Mouse (Mus musculus): ENCODE data around the gene Hk1. TPM values are rescaled to one million over a fixed set of nuclear protein-coding genes. Genes with fewer than 3 reads are reported as not detected.

Hk1 gene
- polyA plus RNA-seq, 1 experiment from 2014 or later = 215 TPM

DNA sequence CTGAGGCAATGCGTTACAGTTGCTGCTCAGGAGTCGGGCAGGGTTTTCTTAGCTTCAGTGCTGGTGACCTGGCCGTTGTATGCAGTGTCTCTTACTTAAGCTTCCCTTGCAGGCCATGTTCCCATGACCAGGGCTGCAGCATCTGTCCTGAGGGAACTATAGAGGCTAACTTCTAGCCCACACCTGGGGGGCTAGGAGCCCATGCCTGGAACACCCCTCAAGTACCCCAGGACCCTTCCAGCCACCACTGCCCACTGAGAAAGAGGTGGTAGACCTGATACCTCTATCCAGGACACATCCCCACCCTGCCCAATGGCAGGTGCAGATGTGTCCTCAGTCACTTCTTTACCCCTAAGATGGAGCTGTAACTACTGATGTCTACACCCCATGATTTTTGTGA lies 38.7 kb downstream of the Hk1 start:
- H3K4me1 ChIP-seq (replicated peaks) = peaks cover 55% of the 10 kb centered on the region

DNA sequence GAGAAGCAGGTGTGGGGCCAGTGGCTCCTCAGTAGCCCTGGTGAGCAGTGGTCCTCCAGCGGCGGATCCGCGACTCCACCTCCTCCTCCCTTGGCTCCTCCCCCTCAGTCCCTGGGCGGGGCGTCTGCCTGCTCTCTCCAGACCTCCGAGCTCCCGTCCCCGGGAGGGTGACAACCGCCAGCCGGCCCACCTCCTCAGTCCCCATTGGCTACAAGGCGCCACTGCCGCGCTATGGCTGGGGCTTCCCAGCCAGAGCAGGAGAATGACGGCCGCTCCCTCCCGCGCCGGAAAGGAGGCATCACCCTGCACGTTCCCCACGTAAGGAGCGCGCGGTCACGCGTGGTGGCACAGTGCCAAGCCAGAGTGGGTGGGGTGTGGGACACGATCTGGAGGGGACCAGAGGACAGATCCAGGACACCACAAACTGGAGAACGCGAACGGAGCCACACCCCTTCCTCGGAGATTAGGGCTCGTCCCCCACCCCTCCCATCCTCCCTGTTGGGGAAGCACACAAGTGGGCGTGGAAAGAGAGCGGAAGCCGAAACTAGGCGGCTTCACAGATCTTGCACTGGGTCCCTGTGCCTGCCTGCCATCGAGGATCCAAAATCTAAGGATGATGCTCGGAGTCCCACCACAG lies 39.5 kb downstream of the Hk1 start:
- Histone ChIP-seq H3K36me3 (no peaks in the 10 kb centered on the region), H3K4me3 (peak overlapping the region; percentile 86), H3K4me2 (peak overlapping the region; percentile 77), H3K4me1 (replicated peaks) (peaks cover 61% of the 10 kb centered on the region), H3K9ac (peak overlapping the region; percentile 95), H3K27me3 (replicated peaks) (no peaks in the 10 kb centered on the region), H3K9me3 (replicated peaks) (no peaks in the 10 kb centered on the region), H3K27ac (ENCODE audit: poor library complexity, severe bottlenecking) (peak overlapping the region; percentile 95)
- ATAC-seq (ENCODE audit: insufficient number of reproducible peaks, low FRiP score) = peak; percentile 94
- WGBS = under 1% methylated on average over 35 of the region's 38 CpGs

More for the DNA sequence above, 38.7 kb downstream of the Hk1 start:
- 25% methylated on average over 3 of the region's 3 CpGs for WGBS
- peak overlapping the region; percentile 75 for H3K9ac ChIP-seq
- no peaks in the 10 kb centered on the region for H3K27me3 ChIP-seq (replicated peaks)
- peak overlapping the region; percentile 86 for H3K4me3 ChIP-seq
- peak overlapping the region; percentile 95 for H3K27ac ChIP-seq (ENCODE audit: poor library complexity, severe bottlenecking)
- H3K36me3 ChIP-seq = no peaks in the 10 kb centered on the region
- H3K4me2 ChIP-seq = peak overlapping the region; percentile 77
- H3K9me3 ChIP-seq (replicated peaks) = no peaks in the 10 kb centered on the region
- ATAC-seq (ENCODE audit: insufficient number of reproducible peaks, low FRiP score) = no peak

DNA sequence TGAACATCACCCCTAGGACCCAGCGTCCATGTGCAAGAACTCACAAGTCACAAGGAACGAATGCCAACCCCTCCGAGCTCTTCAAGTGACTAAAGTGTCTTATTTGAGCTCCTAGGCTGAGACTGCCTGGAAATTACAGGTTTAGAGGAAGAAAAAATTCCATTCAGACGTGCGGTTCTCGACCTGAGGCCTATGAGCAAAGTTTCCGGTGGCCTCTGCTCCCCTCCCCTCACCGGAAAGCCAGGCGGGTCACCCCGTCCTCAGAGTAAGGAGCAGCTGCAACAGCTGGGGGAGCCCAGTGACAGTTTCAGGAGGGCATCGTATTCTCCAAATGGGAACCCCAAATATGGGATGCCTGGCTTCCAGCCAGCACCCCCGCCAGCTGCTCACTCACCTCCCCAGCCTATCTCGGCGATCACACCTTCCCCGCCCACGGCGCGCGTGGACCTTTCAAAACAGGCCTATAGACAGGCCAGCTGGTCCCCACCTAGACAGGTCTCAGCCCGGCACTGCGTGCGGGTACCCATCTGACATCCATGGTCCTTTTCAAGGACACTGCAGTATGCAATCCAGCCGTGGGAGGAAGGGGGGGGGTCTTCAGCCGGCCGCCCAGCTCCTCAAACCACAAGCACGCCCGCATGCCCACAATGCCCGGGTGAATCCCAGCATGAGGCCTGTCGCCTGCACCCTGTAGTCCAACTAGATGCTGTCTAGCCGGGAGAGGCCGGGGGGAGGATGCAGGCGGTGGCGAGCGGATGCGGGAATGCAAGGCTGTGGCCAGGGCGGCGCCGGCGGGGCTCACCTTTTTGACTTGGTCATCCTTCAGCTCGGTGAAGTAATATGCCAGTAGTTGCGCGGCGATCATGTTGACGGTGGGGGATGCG lies 40.3 kb downstream of the Hk1 start:
- Histone ChIP-seq H3K9me3 (replicated peaks) (no peaks in the 10 kb centered on the region), H3K4me2 (peak overlapping the region; percentile 77), H3K27ac (ENCODE audit: poor library complexity, severe bottlenecking) (peak overlapping the region; percentile 95), H3K27me3 (replicated peaks) (no peaks in the 10 kb centered on the region), H3K4me1 (replicated peaks) (peaks cover 62% of the 10 kb centered on the region), H3K36me3 (no peaks in the 10 kb centered on the region), H3K9ac (peak overlapping the region; percentile 95), H3K4me3 (peak overlapping the region; percentile 86)
- peak; percentile 9; the same call in 1 of the 2 replicates for ATAC-seq (ENCODE audit: insufficient number of reproducible peaks, low FRiP score)
- 2% methylated on average over 45 of the region's 45 CpGs for WGBS

DNA sequence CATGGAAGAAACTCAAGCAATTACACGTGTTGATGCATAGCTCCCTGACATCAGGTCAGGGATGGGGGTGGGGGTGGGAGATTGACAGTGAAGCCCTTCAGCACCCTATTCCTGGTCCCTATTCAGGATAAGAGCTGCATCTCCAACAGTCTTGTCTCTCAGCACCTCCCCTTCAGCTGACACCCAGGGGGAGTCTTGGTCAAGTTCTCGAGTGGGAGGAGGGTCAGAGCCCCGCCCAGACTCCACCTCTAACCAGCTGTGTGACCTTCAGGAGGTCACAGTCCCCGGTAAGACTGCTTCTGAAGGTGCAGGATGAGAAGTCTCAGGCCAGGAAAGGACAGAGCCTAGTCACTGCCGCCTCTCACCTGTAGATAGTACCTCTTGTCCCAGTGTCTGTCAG lies 41.1 kb downstream of the Hk1 start:
- H3K9me3 ChIP-seq (replicated peaks) = no peaks in the 10 kb centered on the region
- peak overlapping the region; percentile 77 for H3K4me2 ChIP-seq
- peak overlapping the region; percentile 95 for H3K9ac ChIP-seq
- H3K27me3 ChIP-seq (replicated peaks) = no peaks in the 10 kb centered on the region
- peak overlapping the region; percentile 86 for H3K4me3 ChIP-seq
- peaks cover 58% of the 10 kb centered on the region for H3K4me1 ChIP-seq (replicated peaks)
- 8% methylated on average over 5 of the region's 5 CpGs for WGBS
- H3K36me3 ChIP-seq = no peaks in the 10 kb centered on the region
- no peak for ATAC-seq (ENCODE audit: insufficient number of reproducible peaks, low FRiP score)
- peak overlapping the region; percentile 95 for H3K27ac ChIP-seq (ENCODE audit: poor library complexity, severe bottlenecking)

DNA sequence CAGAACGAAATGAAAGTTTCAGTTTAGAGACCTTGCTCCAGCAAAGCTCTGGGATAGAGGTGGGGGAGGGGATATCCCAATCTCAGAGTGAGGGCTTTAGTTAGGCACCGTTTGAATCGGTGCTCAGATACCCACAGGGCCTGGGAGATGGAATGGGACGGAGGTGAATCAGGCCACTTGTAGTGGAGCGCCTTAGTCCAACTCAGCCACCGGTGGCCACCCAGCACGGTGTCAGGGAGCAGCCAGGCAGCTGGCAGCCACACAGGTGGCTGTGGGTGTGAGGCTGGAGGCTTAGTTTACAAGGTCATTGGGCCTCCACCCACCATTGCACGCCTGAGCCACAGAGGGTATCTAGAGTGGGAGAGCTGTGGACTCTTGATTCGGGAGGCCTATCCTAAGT lies 41.5 kb downstream of the Hk1 start:
- peaks cover 60% of the 10 kb centered on the region for H3K4me1 ChIP-seq (replicated peaks)
- WGBS = 26% methylated on average over 9 of the region's 9 CpGs
- peak overlapping the region; percentile 77 for H3K4me2 ChIP-seq
- H3K9ac ChIP-seq = peak overlapping the region; percentile 95
- no peak for ATAC-seq (ENCODE audit: insufficient number of reproducible peaks, low FRiP score)
- H3K27me3 ChIP-seq (replicated peaks) = no peaks in the 10 kb centered on the region
- no peaks in the 10 kb centered on the region for H3K9me3 ChIP-seq (replicated peaks)
- peak overlapping the region; percentile 95 for H3K27ac ChIP-seq (ENCODE audit: poor library complexity, severe bottlenecking)
- no peaks in the 10 kb centered on the region for H3K36me3 ChIP-seq
- H3K4me3 ChIP-seq = peak overlapping the region; percentile 86

DNA sequence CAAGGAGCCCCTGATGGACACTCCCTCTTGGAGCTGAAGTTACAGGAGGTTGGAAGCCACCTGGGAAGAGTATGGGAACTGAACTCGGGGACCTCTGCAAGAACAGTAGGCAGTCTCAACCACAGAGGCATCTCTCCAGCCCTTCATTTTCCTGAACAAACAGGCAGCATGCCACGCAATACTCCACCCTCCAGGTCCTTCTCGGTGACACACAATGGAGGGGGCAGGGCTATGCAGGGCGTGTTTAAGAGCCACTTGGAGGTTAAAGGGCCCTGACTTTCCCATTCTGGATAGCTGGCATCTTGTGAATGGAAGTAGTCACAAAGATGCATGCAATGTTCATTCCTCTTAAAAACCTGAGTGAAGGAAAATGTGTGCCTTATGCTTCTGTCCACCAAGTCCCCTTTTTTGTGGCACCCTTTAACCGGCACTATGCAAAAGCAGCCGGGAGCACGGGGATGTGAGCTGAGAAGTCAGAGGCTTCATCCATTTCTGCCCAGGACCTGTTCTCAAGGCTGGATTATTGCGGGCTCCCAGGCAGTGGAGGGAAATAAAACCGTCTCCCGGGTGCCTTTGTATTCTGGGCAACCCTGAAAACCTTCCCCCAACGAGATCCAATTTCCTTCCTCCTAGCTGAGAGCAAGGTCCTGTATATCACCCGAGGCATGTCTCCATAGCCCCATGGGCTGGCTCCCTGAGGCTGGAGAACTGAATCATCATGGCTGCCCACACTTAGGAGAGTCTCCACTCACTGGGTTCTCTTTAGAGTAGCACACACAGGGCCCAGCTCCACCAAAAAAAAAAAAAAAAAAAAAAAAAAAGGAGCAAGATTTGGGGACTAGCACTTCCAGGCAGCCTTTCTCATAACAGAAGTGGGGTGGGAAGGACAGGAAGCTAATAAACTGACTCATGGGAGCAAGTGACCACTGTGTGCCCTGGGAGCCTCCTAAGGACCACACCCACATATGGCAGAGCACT lies 42.8 kb downstream of the Hk1 start:
- ATAC-seq (ENCODE audit: insufficient number of reproducible peaks, low FRiP score) = no peak
- no peaks in the 10 kb centered on the region for H3K27me3 ChIP-seq (replicated peaks)
- WGBS = 35% methylated on average over 12 of the region's 12 CpGs
- peaks cover 72% of the 10 kb centered on the region for H3K4me1 ChIP-seq (replicated peaks)
- H3K4me3 ChIP-seq = peak overlapping the region; percentile 2
- H3K4me2 ChIP-seq = peak overlapping the region; percentile 77
- peak overlapping the region; percentile 63 for H3K9ac ChIP-seq
- no peaks in the 10 kb centered on the region for H3K9me3 ChIP-seq (replicated peaks)
- no peaks in the 10 kb centered on the region for H3K36me3 ChIP-seq
- peak overlapping the region; percentile 95 for H3K27ac ChIP-seq (ENCODE audit: poor library complexity, severe bottlenecking)

DNA sequence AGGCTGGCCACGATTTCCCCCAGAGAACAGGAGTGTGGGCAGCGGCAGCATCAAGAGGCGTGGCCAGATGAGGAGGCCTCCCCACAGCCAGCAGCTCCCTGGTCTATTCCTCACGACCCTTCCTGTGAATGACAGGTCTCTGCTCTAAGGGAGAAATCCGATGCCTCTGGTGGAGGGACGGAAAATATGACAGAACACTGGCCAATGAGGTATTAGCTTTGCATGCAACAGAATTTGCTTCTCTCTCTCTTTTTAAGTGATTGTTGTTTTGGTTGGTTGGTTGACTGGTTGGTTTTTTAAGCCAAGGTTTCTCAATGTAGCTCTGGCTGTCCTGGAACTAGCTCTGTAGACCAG lies 44.3 kb downstream of the Hk1 start:
- H3K4me1 ChIP-seq (replicated peaks) = peaks cover 80% of the 10 kb centered on the region
- no peaks in the 10 kb centered on the region for H3K9me3 ChIP-seq (replicated peaks)
- H3K4me2 ChIP-seq = peak overlapping the region; percentile 77
- WGBS = 9% methylated on average over 6 of the region's 6 CpGs
- H3K36me3 ChIP-seq = no peaks in the 10 kb centered on the region
- peak overlapping the region; percentile 95 for H3K27ac ChIP-seq (ENCODE audit: poor library complexity, severe bottlenecking)
- ATAC-seq (ENCODE audit: insufficient number of reproducible peaks, low FRiP score) = no peak
- peak overlapping the region; percentile 7; the same call in 1 of the 2 replicates for H3K4me3 ChIP-seq
- no peaks in the 10 kb centered on the region for H3K27me3 ChIP-seq (replicated peaks)
- H3K9ac ChIP-seq = peak overlapping the region; percentile 8

DNA sequence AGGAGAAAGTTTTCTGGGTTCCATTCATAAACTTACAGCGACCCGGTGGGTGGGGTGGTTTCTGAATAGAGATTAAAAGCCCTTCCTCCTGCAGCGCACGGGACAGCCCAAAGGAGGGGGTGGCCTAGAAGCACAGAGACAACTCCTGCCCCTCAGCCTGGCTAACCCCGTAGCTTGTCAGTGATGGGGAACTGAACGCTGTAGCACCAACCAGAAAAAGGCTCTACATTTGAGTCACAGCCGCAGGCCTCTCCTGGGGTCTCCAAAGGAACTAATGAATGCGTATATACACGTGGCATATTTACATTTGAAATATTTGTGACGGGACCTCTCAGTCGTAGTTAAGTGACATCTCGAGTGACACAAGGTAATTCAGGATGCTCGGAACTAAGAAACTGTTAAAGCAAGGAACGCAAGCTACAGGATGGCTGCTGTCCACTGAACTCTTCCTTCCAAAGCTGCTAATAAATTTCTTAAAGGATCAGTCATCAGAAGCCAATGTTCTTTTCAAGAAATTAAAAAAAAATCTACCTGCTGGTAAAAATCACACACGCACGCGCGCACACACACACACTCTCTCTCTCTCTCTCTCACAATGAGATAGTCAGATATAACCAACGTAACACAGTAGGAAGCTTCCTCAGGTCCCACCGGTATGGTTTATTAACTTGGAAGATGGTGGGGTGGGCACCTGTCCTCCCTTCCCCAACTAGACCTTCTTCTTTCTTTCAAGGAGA lies 44.9 kb downstream of the Hk1 start:
- Histone ChIP-seq H3K4me2 (peak overlapping the region; percentile 77), H3K27me3 (replicated peaks) (no peaks in the 10 kb centered on the region), H3K4me3 (peak overlapping the region; percentile 7; the same call in 1 of the 2 replicates), H3K9me3 (replicated peaks) (no peaks in the 10 kb centered on the region), H3K36me3 (no peaks in the 10 kb centered on the region), H3K9ac (peak overlapping the region; percentile 8), H3K27ac (ENCODE audit: poor library complexity, severe bottlenecking) (peak overlapping the region; percentile 95), H3K4me1 (replicated peaks) (peaks cover 85% of the 10 kb centered on the region)
- ATAC-seq (ENCODE audit: insufficient number of reproducible peaks, low FRiP score) = no peak
- WGBS = 51% methylated on average over 20 of the region's 20 CpGs

DNA sequence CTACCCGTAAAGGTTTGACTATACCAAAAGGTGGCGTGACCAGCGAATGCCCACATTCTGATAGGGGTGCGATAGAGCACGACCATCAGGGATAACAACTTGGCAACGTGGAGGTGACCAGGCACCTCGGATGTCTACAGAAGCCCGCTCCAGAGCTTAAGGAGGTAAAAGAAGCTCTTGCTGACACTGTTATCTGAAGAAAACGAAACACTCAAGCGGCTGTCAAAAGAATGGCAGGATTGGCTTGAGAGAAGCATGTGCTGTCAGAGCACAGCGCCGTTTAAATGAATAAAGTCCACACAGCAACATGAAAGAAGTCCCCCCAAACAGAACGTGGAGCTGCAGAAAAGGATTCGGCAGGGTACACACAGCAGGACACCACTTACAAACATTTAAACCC lies 46.4 kb downstream of the Hk1 start:
- H3K4me2 ChIP-seq = peak overlapping the region; percentile 64

DNA sequence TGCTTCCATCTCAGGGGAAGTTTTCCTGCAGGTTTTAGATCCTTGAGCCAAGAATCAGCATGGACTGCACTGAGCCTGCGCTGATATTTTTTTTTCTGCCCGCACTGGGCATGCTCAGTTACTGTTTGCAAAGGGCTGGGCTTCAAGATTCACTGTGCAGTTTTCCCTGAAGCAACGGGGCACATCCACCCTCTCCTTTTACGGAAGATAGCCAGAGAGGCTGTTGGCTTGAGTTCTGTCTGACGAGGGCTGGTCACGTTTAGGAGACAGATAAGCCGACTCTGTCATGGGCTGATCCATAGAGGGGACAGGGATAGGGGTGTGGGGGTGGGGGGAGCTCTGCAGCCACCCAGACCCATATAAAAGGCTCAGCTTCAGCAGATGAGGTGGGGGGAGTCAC lies 47.2 kb downstream of the Hk1 start:
- WGBS = 13% methylated on average over 7 of the region's 7 CpGs
- peak overlapping the region; percentile 32 for H3K4me3 ChIP-seq
- peaks cover 94% of the 10 kb centered on the region for H3K4me1 ChIP-seq (replicated peaks)
- peak; percentile 85 for ATAC-seq (ENCODE audit: insufficient number of reproducible peaks, low FRiP score)
- H3K27ac ChIP-seq (ENCODE audit: poor library complexity, severe bottlenecking) = peak overlapping the region; percentile 97
- H3K36me3 ChIP-seq = no peaks in the 10 kb centered on the region
- H3K9ac ChIP-seq = peak overlapping the region; percentile 62; the same call in 1 of the 2 replicates
- no peaks in the 10 kb centered on the region for H3K27me3 ChIP-seq (replicated peaks)
- H3K9me3 ChIP-seq (replicated peaks) = no peaks in the 10 kb centered on the region
- peak overlapping the region; percentile 64 for H3K4me2 ChIP-seq

More for the DNA sequence above, 46.4 kb downstream of the Hk1 start:
- Histone ChIP-seq H3K36me3 (no peaks in the 10 kb centered on the region), H3K4me1 (replicated peaks) (peaks cover 94% of the 10 kb centered on the region), H3K27me3 (replicated peaks) (no peaks in the 10 kb centered on the region), H3K27ac (ENCODE audit: poor library complexity, severe bottlenecking) (peak overlapping the region; percentile 97), H3K9ac (peak overlapping the region; percentile 62), H3K4me3 (peak overlapping the region; percentile 13; the same call in 1 of the 2 replicates), H3K9me3 (replicated peaks) (no peaks in the 10 kb centered on the region)
- WGBS = 38% methylated on average over 14 of the region's 14 CpGs
- ATAC-seq (ENCODE audit: insufficient number of reproducible peaks, low FRiP score) = no peak

Data from heart, embryonic 12.5 days (tissue).